Mouse (Mus musculus): ENCODE data around the gene Icos.
A peak's percentile ranks its signal among the peaks of the same experiment; 100 is the strongest.

Icos gene

GRCm38 (mm10) chr1:60977641-60978040 is at the start of gene Icos:
Gene Icos (plus strand): TSS chr1:60977927.
- DNase-seq (ENCODE audit: low read depth, low spot score), result no peak

- DNase-seq (ENCODE audit: low read depth, low spot score), result no peak
Observed at GRCm38 (mm10) chr1:60929036-60929435, 48.7 kb upstream of the Icos start.

GRCm38 (mm10) chr1:60930397-60930796 is 47.3 kb upstream of the Icos start:
- DNase-seq (ENCODE audit: low read depth, low spot score), result no peak

GRCm38 (mm10) chr1:60935968-60936581 is 41.7 kb upstream of the Icos start:
- DNase-seq (ENCODE audit: low read depth, low spot score), result peak; percentile 66

GRCm38 (mm10) chr1:60936963-60937711 is 40.6 kb upstream of the Icos start:
- no peak for DNase-seq (ENCODE audit: low read depth, low spot score)

- DNase-seq (ENCODE audit: low read depth, low spot score), result no peak
Observed at GRCm38 (mm10) chr1:60938256-60938655, 39.5 kb upstream of the Icos start.

GRCm38 (mm10) chr1:60938974-60939373 is 38.8 kb upstream of the Icos start:
- no peak for DNase-seq (ENCODE audit: low read depth, low spot score)

- DNase-seq (ENCODE audit: low read depth, low spot score), result no peak
Observed at GRCm38 (mm10) chr1:60940023-60940422, 37.7 kb upstream of the Icos start.

- no peak for DNase-seq (ENCODE audit: low read depth, low spot score)
Observed at GRCm38 (mm10) chr1:60940620-60941019, 37.1 kb upstream of the Icos start.

GRCm38 (mm10) chr1:60941056-60942048 is 36.4 kb upstream of the Icos start:
- no peak for DNase-seq (ENCODE audit: low read depth, low spot score)

- no peak for DNase-seq (ENCODE audit: low read depth, low spot score)
Observed at GRCm38 (mm10) chr1:60942921-60943320, 34.8 kb upstream of the Icos start.

GRCm38 (mm10) chr1:60945633-60946401 is 31.9 kb upstream of the Icos start:
- DNase-seq (ENCODE audit: low read depth, low spot score), result no peak

- DNase-seq (ENCODE audit: low read depth, low spot score), result no peak
Observed at GRCm38 (mm10) chr1:60948112-60948511, 29.6 kb upstream of the Icos start.

- no peak for DNase-seq (ENCODE audit: low read depth, low spot score)
Observed at GRCm38 (mm10) chr1:60952958-60953357, 24.8 kb upstream of the Icos start.

- no peak for DNase-seq (ENCODE audit: low read depth, low spot score)
Observed at GRCm38 (mm10) chr1:60953686-60954085, 24.0 kb upstream of the Icos start.

GRCm38 (mm10) chr1:60954759-60955158 is 23.0 kb upstream of the Icos start:
- no peak for DNase-seq (ENCODE audit: low read depth, low spot score)

GRCm38 (mm10) chr1:60955186-60955585 is 22.5 kb upstream of the Icos start:
- no peak for DNase-seq (ENCODE audit: low read depth, low spot score)

- no peak for DNase-seq (ENCODE audit: low read depth, low spot score)
Observed at GRCm38 (mm10) chr1:60956196-60956595, 21.5 kb upstream of the Icos start.

GRCm38 (mm10) chr1:60958287-60958686 is 19.4 kb upstream of the Icos start:
- DNase-seq (ENCODE audit: low read depth, low spot score), result no peak

- DNase-seq (ENCODE audit: low read depth, low spot score), result no peak
Observed at GRCm38 (mm10) chr1:60959246-60959645, 18.5 kb upstream of the Icos start.

- DNase-seq (ENCODE audit: low read depth, low spot score), result no peak
Observed at GRCm38 (mm10) chr1:60960451-60960850, 17.3 kb upstream of the Icos start.
